Mouse (Mus musculus) inflammation-experienced regulatory T-cells, adult 6 months (primary cell): ENCODE data around the gene Plekhm3. TPM values are rescaled to one million over a fixed set of nuclear protein-coding genes. Genes with fewer than 3 reads are reported as not detected.

Experiments used
- ATAC-seq: one replicate; pipeline ENCODE4 v1.8.0; 2017
- polyA plus RNA-seq, 3 experiments: library from polyadenylated mRNA; unstranded; fragments of 100-300 nt; shearing (Covaris generic); gene quantifications; one replicate each; pipeline ENCODE4 v1.2.1; 2017

The Plekhm3 gene
- polyA plus RNA-seq, 3 experiments from 2014 or later = 7.0 to 13.0 (median 11.0) TPM

GRCm38 (mm10) chr1:64927437-64928274, 29.0 kb downstream of the Plekhm3 start:
- ATAC-seq = no peak

DNA sequence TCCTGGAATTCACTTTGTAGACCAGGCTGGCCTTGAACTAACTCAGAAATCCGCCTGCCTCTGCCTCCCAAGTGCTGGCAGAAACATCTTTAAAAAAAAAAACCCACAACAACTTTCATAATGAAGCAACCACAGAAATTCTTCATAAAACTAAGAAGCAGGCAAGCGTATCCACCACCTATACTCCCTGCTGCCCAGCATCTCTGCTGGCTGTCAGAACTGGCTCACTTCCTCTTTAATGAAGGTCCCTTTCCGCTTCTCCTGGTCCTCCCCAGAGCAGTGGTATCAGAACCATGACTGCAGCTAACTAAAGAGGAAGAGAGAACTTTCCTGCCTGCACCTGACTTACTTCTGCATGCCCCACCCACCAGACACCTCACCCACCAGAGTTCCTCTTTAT, 31.0 kb downstream of the Plekhm3 start:
- no peak for ATAC-seq

GRCm38 (mm10) chr1:64924283-64924682, 32.3 kb downstream of the Plekhm3 start:
- no peak for ATAC-seq

- no peak for ATAC-seq
Measured at GRCm38 (mm10) chr1:64918810-64919528, 37.7 kb downstream of the Plekhm3 start.

GRCm38 (mm10) chr1:64917966-64918365, 38.7 kb downstream of the Plekhm3 start:
- no peak for ATAC-seq

DNA sequence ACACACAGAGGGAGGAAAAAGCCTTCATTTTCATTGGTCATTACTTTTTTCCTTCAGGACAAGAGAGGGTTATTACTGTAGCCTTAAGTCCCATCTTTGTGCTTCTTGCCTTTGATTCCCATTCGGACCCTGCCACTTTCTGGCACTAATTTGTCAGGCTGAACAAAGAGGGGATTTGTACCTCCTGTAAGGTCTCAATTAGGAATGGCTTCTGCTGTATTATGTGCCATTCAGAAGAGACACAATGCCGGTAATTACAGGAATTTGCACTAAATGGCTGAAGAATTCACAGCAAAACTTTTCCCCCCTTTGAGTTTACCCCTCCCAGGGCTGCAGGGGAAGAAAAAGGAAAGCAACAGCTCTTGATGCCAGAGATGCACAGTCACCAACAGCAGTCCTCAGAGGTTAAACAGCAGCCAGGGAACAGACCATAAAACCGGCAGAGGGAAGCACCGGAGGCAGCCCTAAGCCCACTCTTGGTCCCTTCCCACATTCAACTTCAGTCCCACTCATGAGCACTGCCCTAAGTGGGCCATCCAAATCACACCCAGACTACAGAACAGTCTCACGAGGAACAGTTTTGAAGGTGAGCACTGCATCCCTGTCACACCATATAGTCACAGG, 39.6 kb downstream of the Plekhm3 start:
- no peak for ATAC-seq

GRCm38 (mm10) chr1:64914356-64914755, 42.3 kb downstream of the Plekhm3 start:
- ATAC-seq = no peak

DNA sequence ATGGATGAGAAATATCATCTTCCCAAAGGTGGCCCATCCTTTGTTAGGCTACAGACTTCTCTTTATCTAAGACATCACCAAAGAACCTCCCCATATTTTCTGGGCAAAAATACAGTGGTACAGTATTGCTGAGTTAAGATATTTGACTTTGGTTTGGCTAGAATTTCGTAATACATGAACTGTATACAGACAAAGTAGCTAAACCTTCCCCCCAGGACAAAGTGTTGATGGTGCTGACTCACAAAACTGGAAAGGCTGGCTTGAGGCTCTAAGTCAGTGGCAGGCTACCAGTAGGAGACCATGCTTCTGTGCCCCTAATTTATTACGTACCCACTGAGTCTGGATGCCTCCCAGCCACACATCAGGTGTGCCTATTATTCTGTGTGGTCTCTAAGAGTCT, 48.9 kb downstream of the Plekhm3 start:
- no peak for ATAC-seq

DNA sequence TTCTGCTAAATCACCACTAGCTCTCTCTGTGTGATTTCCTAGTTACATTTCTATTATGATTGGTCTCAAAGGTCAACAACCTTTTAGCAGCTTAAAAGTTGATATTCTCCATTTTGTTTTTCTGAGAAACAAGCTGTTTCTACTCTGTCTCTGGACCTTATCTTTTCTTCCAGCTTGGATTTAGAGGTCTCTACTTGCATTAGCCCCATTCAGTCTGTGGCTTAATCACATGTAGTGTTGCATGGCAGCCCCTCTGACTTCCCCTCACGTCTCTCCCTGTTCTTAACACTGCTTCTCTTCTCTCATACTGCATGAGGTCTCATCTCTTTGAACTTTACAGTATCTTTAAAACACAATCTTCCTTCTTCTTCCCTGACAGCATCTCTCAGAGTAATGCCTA, 50.4 kb downstream of the Plekhm3 start:
- no peak for ATAC-seq

- no peak for ATAC-seq
Measured at GRCm38 (mm10) chr1:64903415-64903814, 53.2 kb downstream of the Plekhm3 start.

- no peak for ATAC-seq
Measured at GRCm38 (mm10) chr1:64902804-64903203, 53.8 kb downstream of the Plekhm3 start.

DNA sequence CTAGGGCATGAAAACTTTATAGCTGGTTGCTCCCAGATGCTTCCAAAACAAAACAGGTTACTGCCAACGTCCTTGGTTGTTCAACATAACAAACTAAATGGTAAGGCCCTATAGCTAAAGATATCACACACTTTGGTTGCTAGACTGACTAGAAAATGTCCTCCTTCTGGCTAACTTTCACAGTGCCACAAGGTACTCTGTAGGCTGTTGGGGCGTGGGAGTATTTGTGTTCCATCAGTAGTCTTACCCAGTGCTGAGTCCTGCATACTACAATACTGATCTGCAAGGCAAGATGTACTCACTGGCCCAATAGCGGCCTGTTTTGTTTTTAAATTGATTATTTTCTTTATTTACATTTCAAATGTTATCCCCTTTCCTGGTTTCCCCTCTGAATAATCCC, 56.9 kb downstream of the Plekhm3 start:
- no peak for ATAC-seq

- no peak for ATAC-seq
Measured at GRCm38 (mm10) chr1:64897485-64897884, 59.1 kb downstream of the Plekhm3 start.

DNA sequence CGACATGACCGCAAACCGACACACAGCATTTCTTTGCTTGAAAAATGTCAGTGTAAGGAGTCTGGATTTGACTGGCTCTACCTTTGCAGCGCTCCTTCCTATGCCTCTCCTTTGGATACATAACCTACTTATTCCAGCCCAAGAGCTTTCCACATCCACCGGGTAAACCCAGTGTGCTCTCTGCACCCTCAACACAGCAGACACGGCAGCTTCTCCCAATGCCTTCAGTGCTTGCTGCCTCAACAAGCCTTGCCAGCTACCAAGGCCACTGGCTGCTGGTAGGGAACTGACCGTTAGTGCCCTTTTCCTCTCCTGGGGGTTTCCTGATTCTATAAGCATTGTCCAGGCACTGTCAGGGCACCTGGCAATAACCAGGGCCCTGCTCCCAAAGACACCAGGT, 62.8 kb downstream of the Plekhm3 start:
- ATAC-seq = no peak

DNA sequence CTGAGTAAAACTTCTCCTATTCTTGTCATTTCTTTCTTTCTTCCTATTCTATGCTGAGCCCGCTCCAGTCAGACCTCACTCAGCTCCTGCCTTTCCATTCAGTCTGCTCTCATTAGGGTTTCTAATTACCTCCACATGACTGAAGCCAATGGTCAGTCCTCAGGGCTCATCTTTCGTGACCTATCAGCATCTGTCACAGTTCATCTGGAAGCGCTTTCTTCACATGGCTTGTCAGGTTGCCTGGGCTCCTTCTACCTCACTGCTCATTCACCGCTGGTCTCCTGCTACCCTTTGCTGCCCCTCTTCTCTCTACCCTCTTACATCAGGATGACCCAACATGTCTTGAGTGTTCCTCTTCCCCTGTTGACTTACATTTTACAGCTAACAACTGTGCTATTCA, 65.3 kb downstream of the Plekhm3 start:
- ATAC-seq = no peak

DNA sequence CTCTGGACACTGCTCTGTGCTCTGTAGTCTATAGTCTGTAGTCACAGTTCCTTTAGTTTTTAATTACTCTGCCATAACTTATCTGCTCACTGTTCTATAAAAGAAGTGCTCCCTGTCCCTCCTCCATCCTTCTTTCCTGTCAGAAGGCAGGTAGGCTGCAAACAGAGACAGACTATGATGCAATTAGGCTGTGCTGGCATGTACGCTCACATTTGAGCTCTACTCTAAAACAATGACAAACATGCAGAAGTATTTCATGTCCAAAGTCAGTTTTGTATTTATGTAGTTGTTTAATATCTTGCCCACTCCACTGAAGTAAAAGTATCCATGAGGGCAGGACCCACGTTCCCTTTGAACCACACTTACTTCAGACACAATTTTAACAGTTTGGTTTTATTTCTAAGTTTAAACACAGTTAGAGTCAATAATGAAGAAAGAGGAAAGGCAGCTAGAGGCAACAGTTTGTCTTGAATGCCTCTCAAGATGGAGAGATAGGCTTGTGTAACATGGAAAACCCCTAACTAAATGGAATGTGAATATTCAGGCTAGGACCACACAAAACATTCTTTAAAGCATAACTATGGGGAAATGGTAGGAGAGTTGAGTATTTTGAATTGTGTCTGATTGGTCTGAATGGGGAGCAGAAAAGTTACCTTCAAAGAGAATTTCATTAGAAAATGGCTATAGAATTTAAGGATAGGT, 69.0 kb downstream of the Plekhm3 start:
- no peak for ATAC-seq

GRCm38 (mm10) chr1:64886718-64887117, 69.9 kb downstream of the Plekhm3 start:
- ATAC-seq = no peak

- ATAC-seq = no peak
Measured at GRCm38 (mm10) chr1:64885328-64885727, 71.3 kb downstream of the Plekhm3 start.

DNA sequence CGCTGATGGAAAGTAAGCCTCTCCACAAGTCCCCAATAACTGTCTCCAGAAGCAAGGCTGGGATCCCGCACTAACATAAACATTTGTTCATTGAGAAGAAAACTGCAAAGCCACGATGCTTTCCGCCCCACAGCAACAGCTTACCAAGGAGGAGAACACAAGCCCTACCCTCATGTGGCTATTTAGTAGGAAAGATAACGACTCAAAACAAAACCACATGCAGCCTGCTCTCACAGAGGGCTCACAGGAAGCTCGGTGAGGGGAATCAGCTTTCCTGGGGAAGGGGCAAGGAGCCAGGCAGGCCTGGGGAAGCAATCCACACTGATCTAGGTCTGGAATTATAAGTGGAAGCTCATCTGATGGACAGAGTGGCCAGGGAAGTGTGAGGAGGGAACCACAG, 72.6 kb downstream of the Plekhm3 start:
- ATAC-seq = no peak

- no peak for ATAC-seq
Measured at GRCm38 (mm10) chr1:64880613-64881012, 76.0 kb downstream of the Plekhm3 start.

GRCm38 (mm10) chr1:64878795-64879240, 77.8 kb downstream of the Plekhm3 start:
- no peak for ATAC-seq

GRCm38 (mm10) chr1:64876276-64876675, 80.3 kb downstream of the Plekhm3 start:
- ATAC-seq = no peak

DNA sequence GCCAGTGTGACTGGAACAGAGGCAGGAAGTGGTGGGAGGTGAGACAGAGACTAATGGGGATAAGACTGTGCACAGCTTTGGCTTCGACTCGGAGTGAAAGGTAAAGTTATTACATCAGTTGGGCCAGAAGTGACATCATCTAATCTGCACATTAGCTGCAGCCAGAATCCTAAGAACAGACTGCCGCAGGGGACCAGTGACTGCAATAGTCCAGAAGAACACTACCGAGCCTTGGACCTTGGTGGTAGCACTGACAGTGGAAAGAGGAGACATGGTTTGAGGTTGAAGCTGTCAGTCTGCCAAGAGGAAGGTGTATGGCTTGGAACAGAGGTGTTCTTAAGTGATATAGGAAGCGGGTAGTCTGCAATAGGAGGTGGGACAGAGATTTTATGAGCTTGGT, 80.9 kb downstream of the Plekhm3 start:
- no peak for ATAC-seq
